Mouse (Mus musculus): ENCODE data around the gene Gm3542.
"Not testable (repeated sequence)": the region's sequence is repeated elsewhere in the genome, so short reads cannot be mapped to it uniquely, and the experiment has no call there.

The Gm3542 gene

DNA sequence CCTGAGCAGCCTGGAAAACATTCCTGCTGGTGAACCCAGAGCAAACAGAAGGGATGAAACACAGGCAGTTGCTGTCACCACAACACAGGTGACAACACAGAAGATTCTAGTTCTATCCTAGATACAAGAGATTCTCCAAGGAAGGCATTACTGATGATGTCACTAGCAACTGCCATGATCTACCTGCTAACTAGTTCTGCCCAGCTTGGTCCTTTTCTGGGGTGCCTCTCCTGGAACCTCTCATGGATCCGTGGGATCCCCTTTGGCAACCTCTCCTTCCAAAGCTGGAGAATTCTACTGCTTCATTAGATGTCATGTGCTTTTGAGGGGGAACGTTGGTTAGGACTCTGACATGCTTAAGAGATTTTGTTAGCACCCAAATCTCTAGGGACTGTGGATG, at the start of gene Gm3542:
Gene Gm3542 (minus strand): TSS at position 101 of the 400 bp plus-strand sequence.
- DNase-seq (ENCODE audit: low spot score), result not testable (repeated sequence)
